Comparison of ENCODE assay signal across 26 mouse cellular contexts in genomic region chr6:47413656-47414055, GRCm38 (mm10).
"Had no signal": no experiment of that assay in that cellular context is flagged by ENCODE, and none has a peak within 500 bp of the region (broad histone marks: within the 10 kb centered on the region; RNA-seq: fewer than 3 reads in every experiment).

No protein-coding gene starts in this region.

- H3K9me3 ChIP-seq: heart, embryonic 13.5 days; heart, embryonic 15.5 days; hindbrain, embryonic 13.5 days; hindbrain, embryonic 15.5 days; kidney, embryonic 15.5 days; limb, embryonic 13.5 days; limb, embryonic 15.5 days; liver, embryonic 12.5 days had no signal

- DNase-seq: gastrocnemius, postnatal 14 days; gastrocnemius, postnatal 36 days; heart, adult 11 months; heart, adult 2 months; heart, postnatal 14 days; heart, postnatal 36 days; kidney, adult 11 months; kidney, adult 2 months; kidney, adult 9 months; kidney, postnatal 14 days; kidney, postnatal 36 days; layer of hippocampus, adult 9-11 months; layer of hippocampus, postnatal 36 days; left cerebral cortex, postnatal 4 days had no signal

- H3K27ac ChIP-seq: heart, adult 2 months; heart, embryonic 13.5 days; heart, embryonic 15.5 days; hindbrain, embryonic 13.5 days; hindbrain, embryonic 15.5 days; hindbrain, postnatal 0 days; kidney, embryonic 15.5 days; kidney, postnatal 0 days; limb, embryonic 13.5 days; limb, embryonic 15.5 days; liver, embryonic 12.5 days had no signal

- H3K4me3 ChIP-seq: heart, adult 2 months; heart, embryonic 13.5 days; heart, embryonic 15.5 days; hindbrain, embryonic 13.5 days; hindbrain, embryonic 15.5 days; kidney, embryonic 15.5 days; limb, embryonic 13.5 days; limb, embryonic 15.5 days; liver, embryonic 12.5 days had no signal

- H3K27me3 ChIP-seq: heart, embryonic 13.5 days; heart, embryonic 15.5 days; hindbrain, embryonic 13.5 days; hindbrain, embryonic 15.5 days; kidney, embryonic 15.5 days; limb, embryonic 13.5 days; limb, embryonic 15.5 days; liver, embryonic 12.5 days had no signal

- H3K9ac ChIP-seq: heart, embryonic 13.5 days; heart, embryonic 15.5 days; hindbrain, embryonic 13.5 days; hindbrain, embryonic 15.5 days; kidney, embryonic 15.5 days; limb, embryonic 13.5 days; limb, embryonic 15.5 days; liver, embryonic 12.5 days had no signal

- H3K4me2 ChIP-seq: heart, embryonic 11.5 days; heart, embryonic 13.5 days; heart, embryonic 15.5 days; hindbrain, embryonic 13.5 days; hindbrain, embryonic 15.5 days; kidney, embryonic 15.5 days; limb, embryonic 13.5 days; limb, embryonic 15.5 days; liver, embryonic 12.5 days had no signal

- H3K4me1 ChIP-seq: heart, embryonic 13.5 days; heart, embryonic 15.5 days; hindbrain, embryonic 13.5 days; hindbrain, embryonic 15.5 days; kidney, embryonic 15.5 days; limb, embryonic 13.5 days; limb, embryonic 15.5 days; liver, embryonic 12.5 days had no signal

- ATAC-seq: hindbrain, postnatal 0 days; intestine, embryonic 16.5 days; liver, embryonic 12.5 days had no signal

- H3K36me3 ChIP-seq: heart, embryonic 13.5 days; heart, embryonic 15.5 days; hindbrain, embryonic 13.5 days; hindbrain, embryonic 15.5 days; kidney, embryonic 15.5 days; limb, embryonic 13.5 days; limb, embryonic 15.5 days; liver, embryonic 12.5 days had no signal
